In genomic region chr4:33262897-33263296, GRCm38 (mm10) we compare ENCODE assay signal across 20 mouse cellular contexts. TPM values are rescaled to one million over a fixed set of nuclear protein-coding genes. Genes with fewer than 3 reads are reported as not detected.
"Had no signal": no experiment of that assay in that cellular context is flagged by ENCODE, and none has a peak within 500 bp of the region (broad histone marks: within the 10 kb centered on the region; RNA-seq: fewer than 3 reads in every experiment).

No protein-coding gene starts in this region.

- ATAC-seq: liver, postnatal 0 days; lung, postnatal 0 days; midbrain, embryonic 13.5 days; midbrain, embryonic 15.5 days had no signal

- H3K27me3 ChIP-seq: lung, embryonic 15.5 days; megakaryocyte, embryonic 14.5 days; midbrain, embryonic 13.5 days; midbrain, embryonic 15.5 days; neural tube, embryonic 12.5 days; stomach, embryonic 15.5 days had no signal

- H3K27ac ChIP-seq: lung, embryonic 15.5 days; macrophage; midbrain, embryonic 13.5 days; midbrain, embryonic 15.5 days; neural tube, embryonic 12.5 days; stomach, embryonic 15.5 days; stomach, postnatal 0 days had no signal

- H3K9ac ChIP-seq: liver, postnatal 0 days; lung, embryonic 15.5 days; midbrain, embryonic 13.5 days; midbrain, embryonic 15.5 days; neural tube, embryonic 12.5 days; stomach, embryonic 15.5 days had no signal

- H3K4me2 ChIP-seq: lung, embryonic 15.5 days; midbrain, embryonic 11.5 days; midbrain, embryonic 13.5 days; midbrain, embryonic 15.5 days; neural tube, embryonic 12.5 days; stomach, embryonic 15.5 days had no signal

- H3K4me3 ChIP-seq: lung, embryonic 15.5 days; megakaryocyte, embryonic 14.5 days; midbrain, embryonic 13.5 days; midbrain, embryonic 15.5 days; neural tube, embryonic 12.5 days; stomach, embryonic 15.5 days had no signal

- H3K4me1 ChIP-seq: midbrain, embryonic 13.5 days; midbrain, embryonic 15.5 days; neural tube, embryonic 12.5 days had no signal

- DNase-seq: liver, postnatal 0 days; lung, adult 2 months; lung, postnatal 14 days; lung, postnatal 36 days; right cerebral cortex, postnatal 14 days; thymus, adult 2 months; thymus, postnatal 36 days had no signal

- H3K36me3 ChIP-seq: lung, embryonic 15.5 days; midbrain, embryonic 13.5 days; midbrain, embryonic 15.5 days; neural tube, embryonic 12.5 days; stomach, embryonic 15.5 days had no signal

- H3K9me3 ChIP-seq: lung, embryonic 15.5 days; midbrain, embryonic 13.5 days; midbrain, embryonic 15.5 days; neural tube, embryonic 12.5 days; stomach, embryonic 15.5 days had no signal

RNA-seq across cellular contexts. Expression of gene Srsf12, which starts 54.1 kb away (rescaled TPM):
- total RNA-seq: megakaryocyte progenitor cell, adult 5-6 weeks; monocyte, adult 5-6 weeks; neutrophil, adult 5-6 weeks had no signal
- polyA plus RNA-seq: macrophage had no signal
